Mouse (Mus musculus): ENCODE results near the gene Ifnlr1.
"Not testable (repeated sequence)": the region's sequence is repeated elsewhere in the genome, so short reads cannot be mapped to it uniquely, and the experiment has no call there.

The Ifnlr1 gene

DNA sequence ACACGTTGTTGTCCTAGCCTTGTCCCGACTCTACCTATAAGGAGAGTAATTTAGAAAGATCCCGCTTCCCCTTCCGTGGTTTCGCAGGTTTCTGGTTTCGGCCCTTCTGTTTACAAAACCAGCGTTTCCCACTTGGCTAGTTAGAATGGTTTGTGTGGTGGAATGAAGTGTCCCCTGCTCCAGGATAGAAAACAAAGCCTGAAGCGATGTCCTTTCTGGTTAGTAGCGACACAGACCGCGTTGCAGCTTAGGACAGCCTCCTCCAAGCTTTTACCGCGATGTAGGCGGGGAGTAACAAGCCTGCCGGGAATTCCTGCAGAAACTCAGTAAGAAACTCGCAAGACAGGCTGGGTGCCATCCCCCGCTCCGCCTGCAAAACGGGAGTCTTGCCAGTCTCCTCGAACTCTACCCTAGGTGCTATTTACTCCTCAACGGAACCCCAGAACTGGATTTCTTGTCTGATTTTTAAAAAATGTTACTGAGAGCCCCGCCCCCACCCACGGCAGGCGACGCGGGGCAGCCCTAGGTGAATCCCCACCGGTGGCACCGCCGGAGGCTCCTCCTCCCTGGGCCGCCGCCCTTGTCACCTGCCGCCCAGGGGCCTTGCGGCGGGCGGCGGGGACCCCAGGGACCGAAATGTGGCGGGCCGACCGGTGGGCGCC lies at the start of gene Ifnlr1:
Ifnlr1 (plus strand) TSS at position 382 of the 662 bp plus-strand sequence.
- DNase-seq (ENCODE audit: low spot score in 2 of 2) = peak; percentile 48 to 62

DNA sequence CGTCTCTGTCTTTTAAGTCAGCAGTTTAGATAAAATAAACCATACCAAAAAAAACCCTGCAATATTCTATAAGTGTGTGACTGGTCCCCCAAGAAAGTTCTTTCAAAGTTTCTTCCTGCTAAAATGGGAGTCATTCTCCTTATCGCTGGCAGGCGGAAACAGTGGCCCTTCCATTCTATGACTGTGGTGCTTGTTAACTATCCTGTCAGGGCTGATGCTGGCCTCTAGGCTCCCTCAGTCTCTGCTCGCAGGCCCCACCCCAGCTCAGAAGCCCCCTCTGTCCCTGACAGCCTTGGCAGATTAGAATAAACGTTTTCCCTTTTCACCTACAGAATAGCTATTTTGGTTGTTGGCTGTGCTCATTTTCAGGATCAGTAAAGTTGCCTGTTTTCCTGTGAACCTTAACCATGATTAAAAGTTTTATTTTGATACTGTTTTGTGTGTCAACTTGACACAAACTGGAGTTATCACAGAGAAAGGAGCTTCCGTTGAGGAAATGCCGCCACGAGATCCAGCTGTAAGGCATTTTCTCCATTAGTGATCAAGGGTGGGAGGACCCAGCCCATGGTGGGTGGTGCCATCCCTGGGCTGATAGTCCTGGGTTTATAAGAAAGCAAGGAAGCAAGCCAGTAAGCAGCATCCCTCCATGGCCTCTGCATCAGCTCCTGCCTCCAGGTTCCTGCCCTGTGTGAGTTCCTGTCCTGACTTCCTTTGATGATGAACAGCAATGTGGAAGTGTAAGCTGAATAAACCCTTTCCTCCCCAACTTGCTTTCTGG lies 44.6 kb upstream of the Ifnlr1 start:
- DNase-seq (ENCODE audit: low spot score in 2 of 2) = not testable (repeated sequence)

GRCm38 (mm10) chr4:135645022-135645637 lies 41.0 kb upstream of the Ifnlr1 start:
- no peak for DNase-seq (ENCODE audit: low spot score in 2 of 2)

- DNase-seq (ENCODE audit: low spot score in 2 of 2) = no peak
Observed at GRCm38 (mm10) chr4:135652966-135653607, 33.0 kb upstream of the Ifnlr1 start.

DNA sequence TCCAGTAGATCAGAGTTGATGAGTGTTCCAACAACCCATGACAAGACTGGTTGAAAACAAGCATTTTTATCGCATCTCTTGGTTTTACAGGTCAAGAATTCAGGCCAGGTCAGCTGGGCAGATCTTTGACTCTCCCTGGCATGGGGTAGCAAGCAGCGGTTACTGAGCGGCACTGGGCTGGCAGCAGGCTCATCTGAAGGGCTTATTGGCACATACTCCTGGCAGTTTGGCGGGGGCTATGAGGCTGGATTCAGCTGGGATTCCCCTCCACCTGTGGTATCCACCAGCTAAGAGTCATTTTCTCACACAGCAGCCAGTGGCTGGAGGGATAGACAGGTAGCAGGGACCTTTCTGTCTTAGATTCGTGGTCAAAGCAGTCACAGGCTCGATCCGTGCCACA lies 32.1 kb upstream of the Ifnlr1 start:
- no peak for DNase-seq (ENCODE audit: low spot score in 2 of 2)

GRCm38 (mm10) chr4:135655499-135655898 lies 30.6 kb upstream of the Ifnlr1 start:
- DNase-seq (ENCODE audit: low spot score in 2 of 2) = no peak

DNA sequence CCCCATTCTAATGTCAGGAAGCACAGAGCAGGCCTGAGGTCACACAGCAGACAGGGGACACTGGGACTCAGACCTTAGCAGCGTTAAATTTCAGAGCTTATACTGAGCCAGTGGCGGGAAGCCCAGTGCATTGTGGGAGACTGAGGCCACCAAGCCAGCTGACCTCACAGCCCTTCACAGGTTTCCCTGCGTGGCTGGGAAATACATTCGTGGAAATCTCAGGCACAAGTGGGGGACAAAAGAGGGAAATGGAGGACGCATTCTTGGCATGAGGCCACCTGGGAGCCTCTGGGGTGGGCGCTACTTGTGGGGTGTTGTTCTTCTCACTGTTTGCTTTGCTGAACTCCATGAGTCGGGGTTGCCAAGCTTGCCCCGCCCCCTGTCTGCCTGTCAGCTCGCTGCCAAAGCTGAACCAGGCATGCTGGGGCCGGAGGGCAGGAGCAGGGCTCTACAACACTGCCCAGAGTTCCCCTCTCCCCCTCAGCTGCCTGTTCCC lies 29.9 kb upstream of the Ifnlr1 start:
- peak in 1 of 2 experiments; percentile 40 for DNase-seq (ENCODE audit: low spot score in 2 of 2)

DNA sequence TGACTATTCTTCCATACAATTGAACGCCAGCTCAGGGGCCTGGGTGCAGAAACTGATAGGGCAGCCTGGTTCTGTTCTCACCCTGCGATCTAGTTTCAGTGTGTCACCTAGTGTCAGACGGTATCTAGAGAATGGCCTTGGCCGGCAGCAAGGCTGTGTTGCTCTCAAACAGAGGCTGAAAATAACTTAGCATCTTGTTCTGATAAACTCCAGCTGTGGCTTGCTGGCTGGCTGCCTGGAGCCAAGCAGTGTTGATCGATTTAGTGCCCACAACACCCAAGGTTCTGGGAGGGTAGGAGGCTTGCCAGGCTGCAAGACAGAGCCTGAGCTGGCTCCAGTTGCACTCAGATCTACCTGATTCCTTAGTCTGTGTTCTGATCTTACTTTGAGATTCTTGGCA lies 27.6 kb upstream of the Ifnlr1 start:
- peak in 1 of 2 experiments; percentile 57 for DNase-seq (ENCODE audit: low spot score in 2 of 2)

GRCm38 (mm10) chr4:135658899-135659298 lies 27.2 kb upstream of the Ifnlr1 start:
- DNase-seq (ENCODE audit: low spot score in 2 of 2) = no peak

GRCm38 (mm10) chr4:135661082-135661809 lies 24.8 kb upstream of the Ifnlr1 start:
- DNase-seq (ENCODE audit: low spot score in 2 of 2) = peak; percentile 37 to 60

DNA sequence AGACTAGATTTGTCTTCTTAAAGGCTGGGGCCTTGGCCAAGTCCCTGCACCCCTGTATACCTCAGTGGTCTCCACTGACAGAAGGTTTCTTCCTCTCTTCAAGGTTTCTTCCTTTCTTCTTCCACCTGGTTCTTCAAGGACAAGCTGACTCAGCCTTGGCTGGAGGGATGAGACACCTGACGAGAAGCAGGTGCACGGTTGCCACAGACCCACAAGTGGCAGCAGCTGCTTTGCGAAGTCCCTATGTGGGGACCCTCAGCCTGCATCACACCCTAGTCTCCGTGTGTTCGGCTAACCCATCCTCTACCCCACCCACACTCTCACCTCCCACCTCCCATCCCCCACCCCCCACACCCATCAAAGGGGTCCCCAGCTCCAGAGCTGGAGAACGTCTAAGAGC lies 24.1 kb upstream of the Ifnlr1 start:
- DNase-seq (ENCODE audit: low spot score in 2 of 2) = no peak

DNA sequence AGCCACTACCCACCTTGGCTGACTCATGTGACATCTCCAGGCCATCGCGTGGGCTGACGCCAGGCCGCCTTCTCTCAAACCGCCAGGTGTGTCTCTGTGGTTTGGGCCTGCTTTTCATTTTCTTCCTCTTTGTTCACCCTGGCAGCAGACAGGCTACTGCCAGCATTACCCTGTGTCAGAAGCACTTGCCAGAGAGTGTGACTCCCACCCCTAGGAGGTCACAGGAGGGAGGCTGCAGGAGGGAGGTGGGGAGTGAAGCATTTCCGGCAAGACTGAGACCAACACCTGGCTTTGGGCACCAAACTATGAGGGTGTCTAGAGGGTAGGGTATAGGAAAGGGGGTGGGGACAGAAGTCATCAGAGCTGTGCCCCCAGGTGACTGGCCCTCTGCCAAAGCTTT lies 21.4 kb upstream of the Ifnlr1 start:
- DNase-seq (ENCODE audit: low spot score in 2 of 2) = no peak

- peak; percentile 61 to 67 for DNase-seq (ENCODE audit: low spot score in 2 of 2)
Observed at GRCm38 (mm10) chr4:135666192-135666975, 19.7 kb upstream of the Ifnlr1 start.

DNA sequence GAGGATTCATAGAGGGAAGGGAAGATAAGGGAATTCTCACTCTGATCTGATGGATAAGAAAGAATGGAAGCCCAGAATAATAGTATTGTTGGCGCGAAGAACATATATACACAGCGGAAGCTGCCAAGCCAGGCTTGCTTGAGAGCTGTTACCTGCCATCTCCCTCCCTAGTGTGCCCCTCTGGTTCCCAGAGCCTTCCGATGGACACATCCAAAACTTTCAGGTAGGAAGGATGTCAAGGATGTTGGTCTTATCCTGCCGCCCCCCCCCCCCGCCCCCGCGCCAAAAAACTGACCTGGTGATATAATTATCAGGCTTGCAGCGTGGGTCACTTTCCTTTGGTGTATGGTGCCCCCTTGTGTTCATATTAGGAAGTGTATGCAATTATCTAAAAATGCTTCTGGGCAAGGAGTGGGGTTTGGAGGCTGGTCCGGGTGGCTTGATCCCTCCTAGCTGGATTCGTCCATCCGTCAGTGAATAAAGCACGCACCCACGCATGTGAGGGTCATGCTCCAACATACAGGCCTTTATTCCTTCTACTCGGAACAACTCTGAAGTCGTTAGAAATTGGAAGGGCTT lies 18.7 kb upstream of the Ifnlr1 start:
- no peak for DNase-seq (ENCODE audit: low spot score in 2 of 2)

DNA sequence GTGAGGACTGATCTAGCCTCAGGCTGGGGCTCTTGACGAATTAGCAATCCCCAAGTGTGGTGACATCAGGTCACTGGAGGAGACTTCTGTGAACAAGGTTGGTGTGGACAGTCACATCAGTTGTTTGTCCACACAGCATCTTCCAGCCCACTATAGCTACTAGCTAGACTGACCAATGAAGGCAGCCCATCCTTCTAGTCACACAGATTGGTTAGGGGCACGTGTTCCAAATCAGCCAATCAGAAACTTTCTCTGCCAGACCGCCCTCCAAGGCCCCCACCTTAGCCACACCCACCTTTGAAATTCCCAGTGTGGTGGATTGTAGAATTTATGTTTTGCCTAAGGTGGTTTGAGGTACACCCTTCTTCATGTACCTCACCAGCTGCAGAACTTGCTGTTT lies 12.6 kb upstream of the Ifnlr1 start:
- DNase-seq (ENCODE audit: low spot score in 2 of 2) = no peak

DNA sequence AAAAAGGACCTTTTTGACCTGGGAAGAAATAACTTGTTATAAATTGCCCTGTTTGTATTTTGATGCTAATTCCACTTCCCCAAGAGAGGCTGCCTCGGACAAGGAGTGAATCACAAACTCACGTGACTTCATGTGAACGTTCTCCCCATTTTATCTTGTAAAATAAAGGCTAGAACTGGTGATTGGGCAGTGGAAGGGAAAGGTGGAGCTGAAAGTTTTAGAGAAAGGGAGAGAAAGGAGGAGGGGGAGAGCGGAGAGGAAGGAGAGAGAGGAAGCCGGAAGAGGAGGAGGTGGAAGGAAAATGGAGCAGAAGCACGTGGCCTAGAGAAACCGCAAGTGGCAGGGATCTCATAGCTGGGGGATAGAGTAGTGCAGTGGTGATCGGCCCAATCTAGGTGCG lies 11.1 kb upstream of the Ifnlr1 start:
- DNase-seq (ENCODE audit: low spot score in 2 of 2) = no peak

DNA sequence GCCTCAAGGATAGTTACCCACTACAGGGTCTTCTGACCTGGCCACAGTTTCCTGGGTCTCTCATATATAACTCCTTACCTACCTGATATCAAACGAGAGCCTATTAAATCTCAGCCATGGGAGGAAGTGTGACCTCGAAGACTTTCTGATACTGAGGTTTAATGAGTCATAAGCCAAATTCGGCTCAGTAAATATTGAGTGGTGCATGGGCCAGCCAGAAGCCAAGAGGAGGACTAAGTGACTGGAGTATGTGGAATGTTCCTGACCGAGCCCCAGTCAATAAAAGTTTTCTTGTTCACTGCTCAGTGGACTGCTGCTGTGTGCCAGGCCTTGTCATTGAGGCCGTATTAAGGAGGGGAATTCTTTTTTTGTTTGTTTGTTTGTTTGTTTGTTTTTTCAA lies 9.6 kb upstream of the Ifnlr1 start:
- no peak for DNase-seq (ENCODE audit: low spot score in 2 of 2)

DNA sequence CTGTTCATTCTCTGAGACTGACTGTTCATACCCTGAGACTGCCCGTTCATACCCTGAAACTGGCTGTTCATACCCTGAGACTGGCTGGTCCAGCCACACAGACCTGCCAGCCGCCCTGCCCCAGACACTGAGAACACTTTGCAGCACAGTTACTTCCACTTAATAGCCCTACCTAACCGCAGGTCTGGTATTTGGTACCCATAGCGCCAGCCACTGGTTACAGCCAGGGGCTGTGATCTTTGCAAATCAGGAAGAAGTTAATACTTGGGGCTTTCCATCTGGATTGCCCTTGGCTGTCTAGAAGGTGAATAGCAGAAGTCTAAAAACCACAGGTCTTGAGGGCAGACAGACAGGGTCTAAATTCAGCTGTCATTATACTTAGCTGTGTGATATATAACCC lies 6.8 kb upstream of the Ifnlr1 start:
- DNase-seq (ENCODE audit: low spot score in 2 of 2) = no peak

DNA sequence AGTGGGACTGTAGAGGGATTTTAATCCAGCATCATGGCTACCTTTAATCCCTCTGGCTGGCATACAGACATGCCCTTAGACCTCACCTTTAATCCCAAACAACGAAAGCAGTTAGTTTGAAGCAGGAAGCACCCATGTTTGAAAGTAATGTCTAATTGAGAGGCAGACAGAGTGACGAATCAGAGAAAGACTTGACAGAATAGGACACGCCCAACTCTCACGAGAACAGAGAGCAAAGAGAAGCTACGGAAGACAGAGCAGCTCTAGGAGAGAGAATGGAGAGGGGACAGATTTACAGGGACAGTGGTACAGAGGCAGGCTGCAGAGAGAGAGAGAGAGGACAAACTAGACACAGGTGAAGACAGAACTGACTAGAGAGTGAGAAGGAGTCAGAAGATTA lies 4.3 kb upstream of the Ifnlr1 start:
- DNase-seq (ENCODE audit: low spot score in 2 of 2) = no peak

DNA sequence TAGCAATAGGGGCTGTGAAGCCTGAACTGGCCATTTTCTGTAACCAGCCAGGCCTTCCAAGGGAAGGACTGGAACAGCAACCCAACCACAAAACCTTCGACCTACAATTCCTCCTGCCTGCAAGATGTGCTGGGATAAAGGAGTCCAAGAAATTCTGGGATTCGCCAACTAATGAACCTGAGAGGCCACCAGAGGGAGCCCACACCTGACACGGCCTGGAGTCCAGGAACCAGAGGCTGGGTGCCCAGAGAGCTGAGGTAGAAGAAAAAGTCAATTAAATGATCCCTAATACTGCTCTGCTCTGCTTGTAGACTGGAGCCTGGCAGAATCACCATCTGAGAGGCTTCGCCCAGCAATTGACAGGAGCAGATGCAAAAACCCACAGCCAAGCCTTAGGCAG lies 2.5 kb upstream of the Ifnlr1 start:
- peak in 1 of 2 experiments; percentile 33 for DNase-seq (ENCODE audit: low spot score in 2 of 2)

Data from urinary bladder, postnatal 36 days (tissue).